Mouse (Mus musculus) T-helper 17 cell (primary cell): Measurements from ENCODE around the gene Gm42957.

ENCODE experiments used
- in situ Hi-C, 2 experiments: fragments of 300-600 bp; cut with MboI, MseI; formaldehyde crosslinking; loops; 1 replicate in 1 of 2; 2 replicates in 1 of 2; pipeline ENCODE4 v1.15.1; 2025; ENCODE audit warnings: high pct_unique_total_duplicates in 2 of 2

Gm42957 gene

DNA sequence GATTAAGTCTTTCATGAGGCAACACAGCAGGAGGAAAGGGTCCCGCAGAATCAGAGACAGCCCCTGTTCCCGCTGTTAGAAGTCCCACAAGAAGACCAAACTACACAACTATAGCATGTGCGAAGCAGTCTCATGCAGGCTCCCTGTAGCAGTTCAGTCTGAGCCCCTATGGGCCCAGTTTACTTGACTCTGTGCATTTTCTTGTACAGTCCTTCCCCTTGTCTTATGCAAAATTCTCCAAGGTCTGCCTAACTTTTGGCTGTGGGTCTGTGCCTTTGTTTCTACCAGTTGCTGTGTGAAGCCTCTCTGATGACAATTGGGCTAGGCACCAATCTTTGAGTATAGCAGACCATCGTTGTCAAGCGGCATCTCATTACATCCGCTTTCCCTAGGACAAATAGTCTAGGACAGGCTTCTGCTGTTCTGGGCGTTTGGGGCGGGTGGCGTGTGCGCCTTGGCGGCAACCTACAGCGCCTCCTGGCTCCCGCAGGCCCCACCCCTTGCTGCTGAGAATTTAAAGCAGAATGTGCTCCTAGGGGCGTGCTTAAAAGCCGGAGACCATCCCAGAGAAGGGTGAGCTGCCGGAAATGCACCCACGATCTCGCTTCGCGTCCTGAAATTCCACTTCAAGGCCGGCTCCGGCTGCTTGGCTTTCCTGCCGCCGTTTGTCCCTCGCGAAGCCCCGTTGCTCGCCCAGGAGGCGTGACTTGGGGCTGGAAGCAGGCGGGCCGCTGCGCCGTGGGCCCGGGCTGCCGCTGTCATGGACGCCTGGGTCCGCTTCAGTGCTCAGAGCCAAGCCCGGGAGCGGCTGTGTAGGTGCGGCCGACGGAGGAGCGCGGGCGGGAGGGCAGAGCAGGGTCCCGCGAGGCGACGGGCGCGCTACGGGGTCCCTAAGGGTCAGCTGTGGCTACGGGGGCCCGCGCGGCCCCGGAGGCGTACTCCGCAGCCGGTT is at the start of gene Gm42957, which contains the start of gene Pex11b:
Gene Gm42957, plus strand, starts transcription at position 547 of the 952 bp plus-strand sequence.
Gene Pex11b, plus strand, starts transcription at position 449 of the 952 bp plus-strand sequence.
- in situ Hi-C loops: loop anchor here in 1 of 2 experiments (5.0 to 10.0 kb wide), 2 partner anchors 88 to 1200 kb away; partner anchors contain the start of gene Arnt

DNA sequence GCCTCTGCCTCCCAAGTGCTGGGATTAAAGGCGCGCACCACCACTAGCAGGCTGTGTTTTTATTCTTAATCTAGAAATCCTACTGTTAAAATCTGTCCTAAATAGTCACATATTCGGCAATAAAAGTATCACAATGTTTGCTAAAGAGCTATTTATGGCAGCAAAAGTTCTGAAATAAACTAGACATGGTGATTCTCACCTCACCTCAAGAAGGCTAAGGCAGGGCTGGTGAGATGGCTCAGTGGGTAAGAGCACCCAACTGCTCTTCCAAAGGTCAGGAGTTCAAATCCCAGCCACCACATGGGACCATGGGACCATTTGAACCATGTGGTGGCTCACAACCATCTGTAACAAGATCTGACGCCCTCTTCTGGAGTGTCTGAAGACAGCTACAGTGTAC is 44.6 kb upstream of the Gm42957 start:
- in situ Hi-C loops: no loop called here

- in situ Hi-C loops: no loop called here
These were observed 41.9 kb upstream of the Gm42957 start for GRCm38 (mm10) chr3:96593374-96593773.

GRCm38 (mm10) chr3:96593790-96594560 is 41.3 kb upstream of the Gm42957 start, which contains the start of gene Polr3gl:
TSS of gene Polr3gl (minus strand) at chr3:96594181.
- in situ Hi-C loops: no loop called here

DNA sequence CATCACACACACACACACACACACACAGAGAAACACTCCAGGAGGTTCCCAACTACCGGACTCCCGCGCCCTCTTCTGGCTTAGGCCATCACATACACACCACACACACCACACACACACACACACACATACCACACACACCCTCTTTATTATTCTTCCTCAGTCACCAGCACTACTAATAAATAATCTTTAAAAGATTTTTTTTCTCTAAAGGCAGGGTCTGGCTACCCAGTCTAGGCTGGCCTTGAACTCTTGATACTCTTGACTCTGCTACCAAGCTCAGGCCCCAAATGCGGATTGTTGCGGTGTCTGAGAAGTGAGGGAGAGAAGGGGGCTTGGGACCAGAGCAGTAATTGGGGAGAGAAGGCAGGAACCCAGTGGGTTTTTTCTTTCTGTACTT is 40.4 kb upstream of the Gm42957 start:
- in situ Hi-C loops: no loop called here

DNA sequence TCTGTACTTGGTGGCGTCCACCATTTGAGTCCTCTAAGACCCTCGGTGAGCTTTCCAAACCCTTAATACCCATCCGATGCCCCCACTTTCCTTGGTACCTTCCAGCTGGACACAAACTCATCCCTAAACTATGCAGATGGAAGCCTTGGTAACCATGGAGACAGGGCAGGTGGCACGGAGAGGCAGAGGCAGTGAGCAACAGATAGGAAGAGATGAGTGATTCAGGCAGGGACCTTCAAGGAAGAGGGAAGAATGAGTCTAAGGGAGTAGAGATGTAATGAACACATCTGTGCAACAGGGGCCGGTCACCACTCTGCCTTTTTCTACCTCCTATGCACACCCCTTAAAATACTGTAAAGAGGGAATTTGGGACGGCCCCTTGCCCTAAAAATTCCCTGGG is 39.6 kb upstream of the Gm42957 start:
- in situ Hi-C loops: no loop called here

DNA sequence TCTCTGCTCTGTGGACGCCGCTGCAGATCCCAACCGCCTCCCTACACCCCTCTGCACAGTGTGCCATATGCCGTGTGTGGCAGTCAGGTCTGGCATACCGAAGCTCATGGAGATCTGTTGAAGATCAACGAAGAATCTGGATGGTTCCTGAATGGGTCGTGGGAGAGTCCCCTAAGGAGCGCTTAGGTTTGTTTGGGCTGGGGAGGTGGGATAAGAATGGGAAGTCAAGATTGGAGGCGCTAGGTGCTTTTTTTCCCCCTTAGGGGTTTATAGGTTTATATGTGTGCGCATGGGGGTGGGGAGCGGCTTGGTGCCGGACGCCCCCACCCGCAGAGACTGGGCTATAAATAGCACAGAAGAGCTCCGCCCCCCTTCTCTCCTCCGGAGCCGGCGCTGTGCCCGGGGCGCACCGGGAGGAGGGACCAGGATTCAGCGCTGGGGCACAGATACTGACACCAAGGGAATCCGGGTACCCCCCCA is 39.0 kb upstream of the Gm42957 start, which contains the start of gene Ankrd34a:
Gene Ankrd34a, plus strand, starts transcription at position 409 of the 480 bp plus-strand sequence.
- in situ Hi-C loops: no loop called here

GRCm38 (mm10) chr3:96596855-96597254 is 38.4 kb upstream of the Gm42957 start:
- in situ Hi-C loops: no loop called here

DNA sequence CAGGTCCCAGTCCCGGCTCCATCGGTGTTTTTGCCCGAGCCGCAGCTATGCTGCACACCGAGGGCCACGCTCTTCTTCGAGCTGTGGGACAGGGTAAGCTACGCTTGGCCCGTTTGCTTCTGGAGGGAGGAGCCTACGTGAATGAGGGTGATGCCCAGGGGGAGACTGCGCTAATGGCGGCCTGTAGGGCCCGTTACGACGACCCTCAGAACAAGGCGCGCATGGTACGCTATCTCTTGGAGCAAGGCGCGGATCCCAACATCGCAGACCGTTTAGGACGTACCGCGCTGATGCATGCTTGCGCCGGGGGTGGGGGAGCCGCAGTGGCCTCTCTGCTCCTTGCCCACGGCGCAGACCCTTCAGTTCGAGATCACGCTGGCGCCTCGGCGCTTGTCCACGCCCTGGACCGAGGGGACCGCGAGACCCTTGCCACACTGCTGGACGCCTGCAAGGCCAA is 37.8 kb upstream of the Gm42957 start:
- in situ Hi-C loops: no loop called here

DNA sequence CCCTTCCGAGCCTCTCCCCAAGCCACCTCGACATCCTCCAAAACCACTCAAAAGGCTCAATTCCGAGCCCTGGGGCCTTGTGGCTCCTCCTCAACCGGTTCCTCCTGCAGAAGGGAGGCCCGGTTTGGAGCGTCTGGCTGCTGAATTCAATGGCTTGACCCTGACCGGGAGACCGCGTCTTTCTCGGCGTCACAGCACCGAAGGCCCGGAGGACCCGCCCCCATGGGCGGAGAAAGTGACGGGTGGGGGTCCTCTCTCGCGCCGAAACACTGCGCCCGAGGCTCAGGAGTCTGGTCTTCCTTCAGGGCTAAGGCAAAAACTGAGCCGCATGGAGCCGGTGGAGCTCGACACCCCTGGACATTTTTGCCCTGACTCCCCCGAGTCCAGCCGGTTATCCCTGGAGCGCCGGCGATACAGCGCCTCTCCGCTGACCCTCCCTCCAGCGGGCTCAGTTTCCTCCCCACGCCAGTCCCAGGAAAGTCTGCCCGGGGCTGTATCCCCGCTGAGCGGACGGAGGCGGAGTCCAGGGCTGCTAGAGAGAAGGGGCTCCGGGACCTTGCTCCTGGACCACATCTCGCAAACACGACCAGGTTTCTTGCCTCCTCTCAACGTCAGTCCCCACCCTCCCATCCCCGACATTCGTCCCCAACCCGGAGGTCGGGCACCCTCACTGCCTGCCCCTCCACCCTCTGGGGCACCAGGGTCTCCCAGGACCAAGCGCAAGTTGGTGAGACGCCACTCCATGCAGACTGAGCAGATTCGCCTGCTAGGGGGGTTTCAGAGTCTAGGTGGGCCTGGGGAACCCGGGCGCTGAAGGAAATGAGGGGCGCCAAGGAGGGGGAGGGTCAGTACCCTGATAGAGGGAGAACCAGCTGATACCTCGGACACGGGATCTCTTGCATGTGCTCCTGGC is 36.9 kb upstream of the Gm42957 start:
- in situ Hi-C loops: no loop called here

- in situ Hi-C loops: no loop called here
These were observed 36.2 kb upstream of the Gm42957 start for GRCm38 (mm10) chr3:96599069-96599393.

GRCm38 (mm10) chr3:96599411-96599810 is 35.9 kb upstream of the Gm42957 start:
- in situ Hi-C loops: no loop called here

GRCm38 (mm10) chr3:96600639-96601250 is 34.5 kb upstream of the Gm42957 start, which contains the start of gene Lix1l:
TSS of gene Lix1l (plus strand) at chr3:96601149.
- in situ Hi-C loops: loop anchor here in 1 of 2 experiments (10.0 kb wide), 1 partner anchor 716 kb away; the partner anchor contains the start of gene Ciart

GRCm38 (mm10) chr3:96601251-96601787 is 34.0 kb upstream of the Gm42957 start:
- in situ Hi-C loops: loop anchor here in 1 of 2 experiments (10.0 kb wide), 1 partner anchor 717 kb away; the partner anchor contains the start of gene Ciart

- in situ Hi-C loops: loop anchor here in 1 of 2 experiments (10.0 kb wide), 1 partner anchor 717 kb away; the partner anchor contains the start of gene Ciart
These were observed 33.2 kb upstream of the Gm42957 start for GRCm38 (mm10) chr3:96601941-96602703.

- in situ Hi-C loops: loop anchor here in 1 of 2 experiments (10.0 kb wide), 1 partner anchor 718 kb away; the partner anchor contains the start of gene Ciart
These were observed 32.6 kb upstream of the Gm42957 start for GRCm38 (mm10) chr3:96602704-96603084.

GRCm38 (mm10) chr3:96603311-96603710 is 32.0 kb upstream of the Gm42957 start:
- in situ Hi-C loops: loop anchor here in 1 of 2 experiments (10.0 kb wide), 1 partner anchor 719 kb away; the partner anchor contains the start of gene Ciart

DNA sequence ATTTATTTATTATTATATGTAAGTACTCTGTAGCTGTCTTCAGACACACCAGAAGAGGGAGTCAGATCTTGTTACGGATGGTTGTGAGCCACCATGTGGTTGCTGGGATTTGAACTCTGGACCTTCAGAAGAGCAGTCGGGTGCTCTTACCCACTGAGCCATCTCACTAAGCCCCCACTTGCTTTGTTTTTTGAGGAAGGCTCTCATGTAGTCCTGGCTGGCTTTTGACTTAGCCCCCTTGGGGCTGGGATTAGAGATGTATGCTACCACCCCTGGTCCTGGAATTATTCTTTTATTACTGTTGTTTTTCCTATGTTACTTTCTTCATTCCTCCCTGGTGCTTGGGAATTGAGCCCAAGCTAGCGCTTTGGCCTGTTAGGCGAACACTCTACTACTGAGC is 29.3 kb upstream of the Gm42957 start:
- in situ Hi-C loops: loop anchor here in 1 of 2 experiments (10.0 kb wide), 1 partner anchor 721 kb away; the partner anchor contains the start of gene Ciart
